Mouse (Mus musculus): ENCODE measurements around the gene Cfap77. TPM values are rescaled to one million over a fixed set of nuclear protein-coding genes. Genes with fewer than 3 reads are reported as not detected.

Gene Cfap77
- polyA plus RNA-seq, 1 experiment from 2014 or later, result not detected

DNA sequence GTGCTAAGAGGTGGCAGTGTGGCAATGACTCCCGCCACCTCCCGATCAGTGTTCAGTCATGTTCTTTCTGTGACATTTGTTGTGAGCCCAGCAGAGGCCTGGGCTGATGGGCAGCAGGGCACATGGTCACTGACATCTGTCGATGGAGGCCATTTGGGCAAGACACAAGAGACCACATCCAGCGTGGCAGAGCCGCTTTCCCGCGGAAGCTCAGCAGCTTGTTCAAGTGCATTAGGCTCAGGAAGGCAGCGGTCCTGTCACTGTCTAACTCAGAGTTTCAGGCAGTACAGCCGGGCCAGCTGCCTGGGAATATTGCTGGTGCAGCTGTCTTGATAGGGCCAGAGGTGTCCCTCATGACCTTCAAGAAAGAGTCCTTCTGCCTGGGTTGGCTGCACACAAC lies 100.3 kb downstream of the Cfap77 start:
- no peak for ATAC-seq (ENCODE audit: low read depth)
- peaks cover 8% of the 10 kb centered on the region for H3K4me1 ChIP-seq (replicated peaks)
- H3K4me2 ChIP-seq, result no peak overlapping the region
- no peak overlapping the region for H3K9ac ChIP-seq
- H3K9me3 ChIP-seq, result no peaks in the 10 kb centered on the region
- no peak overlapping the region for H3K4me3 ChIP-seq
- H3K27me3 ChIP-seq, result peaks cover 48% of the 10 kb centered on the region
- H3K36me3 ChIP-seq, result no peaks in the 10 kb centered on the region
- 83% methylated on average over 9 of the region's 9 CpGs for WGBS
- H3K27ac ChIP-seq (replicated peaks), result no peak overlapping the region

DNA sequence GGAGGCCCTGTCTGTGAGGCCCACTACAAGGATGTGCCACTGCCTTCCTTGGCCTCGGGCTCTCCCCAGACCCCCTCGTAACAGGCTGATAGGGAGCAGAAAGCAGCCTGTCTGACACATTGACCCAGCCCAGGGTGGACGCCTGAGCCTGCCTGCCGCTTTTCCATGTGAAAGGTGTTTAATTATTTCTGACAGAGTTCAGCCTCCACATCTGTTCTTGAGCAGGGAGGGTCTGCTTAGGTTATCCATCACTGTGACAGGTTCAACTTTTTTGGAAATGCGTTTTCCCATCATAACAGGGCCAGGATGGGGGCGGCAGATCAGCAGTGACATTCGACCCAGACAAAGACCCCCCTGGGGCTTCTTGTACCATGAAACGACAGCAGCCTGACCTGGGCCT lies 101.9 kb downstream of the Cfap77 start:
- Histone ChIP-seq H3K4me2 (no peak overlapping the region), H3K4me1 (replicated peaks) (peaks cover 8% of the 10 kb centered on the region), H3K9ac (no peak overlapping the region), H3K27ac (replicated peaks) (no peak overlapping the region), H3K9me3 (no peaks in the 10 kb centered on the region), H3K27me3 (peaks cover 46% of the 10 kb centered on the region), H3K4me3 (no peak overlapping the region), H3K36me3 (no peaks in the 10 kb centered on the region)
- 39% methylated on average over 8 of the region's 8 CpGs for WGBS
- ATAC-seq (ENCODE audit: low read depth), result no peak

DNA sequence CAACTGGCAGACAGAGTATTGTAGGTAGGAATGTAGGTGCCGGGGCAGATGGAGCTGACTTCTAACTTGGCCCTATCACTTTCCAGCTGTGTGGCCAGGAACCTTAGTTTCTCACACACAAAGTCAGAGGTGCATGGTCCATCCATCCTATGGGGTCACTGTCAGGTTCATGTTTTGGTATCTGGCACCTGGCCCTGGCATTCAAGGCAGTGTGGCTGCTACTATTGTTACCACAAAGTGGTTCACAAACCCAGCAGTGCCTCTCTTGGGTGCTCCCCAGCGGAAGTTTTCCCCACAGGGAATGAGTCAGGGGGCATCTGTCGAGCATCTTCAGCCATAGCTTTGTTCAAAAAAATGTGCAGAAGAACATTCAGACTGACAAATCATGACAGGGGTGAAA lies 108.6 kb downstream of the Cfap77 start:
- H3K9ac ChIP-seq, result no peak overlapping the region
- no peak overlapping the region for H3K4me2 ChIP-seq

DNA sequence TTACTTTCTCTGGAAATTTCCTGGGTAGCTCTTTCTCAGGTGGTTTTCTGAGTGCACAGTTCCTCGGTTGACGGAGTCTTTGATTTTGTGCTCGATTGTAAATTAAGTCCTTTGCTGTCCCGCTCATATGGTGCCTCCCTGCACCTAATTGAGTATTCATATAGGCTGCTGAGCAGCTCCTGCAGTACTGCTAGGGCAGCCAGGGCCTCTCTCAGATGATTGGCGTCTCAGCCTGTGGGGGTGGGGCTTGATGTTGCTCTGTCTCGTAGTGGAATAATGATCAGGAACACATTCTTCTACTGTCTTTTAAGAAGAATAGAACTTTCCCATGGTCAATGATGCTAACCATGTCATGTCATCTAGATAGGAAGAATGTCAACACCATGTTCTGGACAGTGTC lies 109.5 kb downstream of the Cfap77 start:
- H3K36me3 ChIP-seq, result no peaks in the 10 kb centered on the region
- H3K4me2 ChIP-seq, result no peak overlapping the region
- no peak overlapping the region for H3K27ac ChIP-seq (replicated peaks)
- no peak overlapping the region for H3K4me3 ChIP-seq
- peaks cover 55% of the 10 kb centered on the region for H3K27me3 ChIP-seq
- H3K9ac ChIP-seq, result no peak overlapping the region
- no peaks in the 10 kb centered on the region for H3K9me3 ChIP-seq
- peaks cover 25% of the 10 kb centered on the region for H3K4me1 ChIP-seq (replicated peaks)
- ATAC-seq (ENCODE audit: low read depth), result 0 out of 2 replicates have a peak, but pooled peaks have one; percentile 52
- WGBS, result 48% methylated on average over 6 of the region's 6 CpGs

More for the DNA sequence above, 108.6 kb downstream of the Cfap77 start:
- ATAC-seq (ENCODE audit: low read depth), result no peak
- H3K4me3 ChIP-seq, result no peak overlapping the region
- no peaks in the 10 kb centered on the region for H3K9me3 ChIP-seq
- no peaks in the 10 kb centered on the region for H3K36me3 ChIP-seq
- peaks cover 46% of the 10 kb centered on the region for H3K27me3 ChIP-seq
- no peak overlapping the region for H3K27ac ChIP-seq (replicated peaks)
- H3K4me1 ChIP-seq (replicated peaks), result peaks cover 30% of the 10 kb centered on the region
- WGBS, result 63% methylated on average over 3 of the region's 3 CpGs

DNA sequence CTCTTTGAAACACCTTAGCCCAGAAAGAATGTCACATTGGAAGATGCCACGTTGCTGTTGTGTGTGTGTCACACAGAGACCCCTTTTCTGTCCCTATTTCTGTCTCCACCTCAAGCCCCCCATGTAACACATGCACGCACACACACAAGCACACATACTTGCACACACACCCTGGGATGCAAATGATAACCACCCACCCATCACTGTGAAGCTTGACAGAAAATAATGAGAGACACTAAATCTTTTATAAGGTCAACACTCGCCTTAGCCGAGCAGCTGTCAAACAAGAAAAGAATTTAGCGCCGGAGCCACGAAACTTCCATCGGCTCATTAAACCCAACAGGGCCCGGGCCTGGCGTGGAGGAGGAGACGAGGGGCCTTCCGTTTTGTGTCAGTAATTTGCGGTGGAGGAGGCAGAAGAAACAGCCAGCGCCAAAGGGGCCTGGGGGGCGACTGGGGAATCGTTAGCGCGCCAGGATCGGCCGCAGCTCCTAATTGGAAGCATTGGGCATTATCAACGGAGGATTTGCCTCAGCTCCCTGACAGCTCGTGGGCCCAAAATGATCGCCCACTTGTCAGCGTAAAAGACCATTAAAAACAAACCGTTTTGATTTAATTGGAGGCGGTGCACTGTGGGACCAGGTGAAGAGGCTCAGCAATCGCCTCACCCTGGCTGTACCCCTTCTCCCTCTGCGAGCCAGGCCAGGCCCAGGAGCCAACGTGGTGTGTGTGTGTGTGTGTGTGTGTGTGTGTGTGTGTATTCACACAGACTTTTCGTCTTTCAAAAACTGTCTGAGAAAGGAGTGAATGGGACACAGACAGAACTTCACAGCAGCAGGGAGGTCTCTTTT lies 111.0 kb downstream of the Cfap77 start:
- 0 out of 2 replicates have a peak overlapping the region, but pooled peaks have one; percentile 13 for H3K9ac ChIP-seq
- peaks cover 54% of the 10 kb centered on the region for H3K27me3 ChIP-seq
- no peaks in the 10 kb centered on the region for H3K9me3 ChIP-seq
- H3K4me3 ChIP-seq, result no peak overlapping the region
- 0 out of 2 replicates have a peak overlapping the region, but pooled peaks have one; percentile 13 for H3K27ac ChIP-seq (replicated peaks)
- ATAC-seq (ENCODE audit: low read depth), result no peak
- H3K4me2 ChIP-seq, result peak overlapping the region; percentile 31
- WGBS, result 12% methylated on average over 30 of the region's 30 CpGs
- H3K4me1 ChIP-seq (replicated peaks), result peaks cover 22% of the 10 kb centered on the region
- H3K36me3 ChIP-seq, result no peaks in the 10 kb centered on the region

DNA sequence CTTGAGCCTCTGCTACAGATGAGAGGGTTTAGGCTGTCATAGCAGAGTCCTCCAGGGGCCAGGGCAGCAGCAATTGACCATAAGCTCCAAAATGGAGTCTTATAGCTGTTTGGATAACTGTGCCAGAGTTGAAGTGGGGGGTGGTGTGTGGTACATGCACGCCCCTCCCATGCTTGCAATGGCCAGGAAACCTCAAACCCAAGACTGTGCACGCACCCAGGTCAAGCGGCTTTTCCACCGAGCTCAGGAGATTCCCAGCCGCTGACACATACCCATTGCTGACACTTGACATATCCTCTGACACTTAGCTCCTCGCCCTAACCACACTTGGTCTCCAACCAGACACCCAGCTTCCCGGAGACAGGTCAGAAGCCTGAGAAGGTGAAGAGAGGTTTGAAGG lies 115.9 kb downstream of the Cfap77 start:
- H3K27me3 ChIP-seq, result peaks cover 30% of the 10 kb centered on the region
- no peak overlapping the region for H3K9ac ChIP-seq
- 84% methylated on average over 7 of the region's 7 CpGs for WGBS
- peaks cover 17% of the 10 kb centered on the region for H3K4me1 ChIP-seq (replicated peaks)
- ATAC-seq (ENCODE audit: low read depth), result no peak
- no peak overlapping the region for H3K27ac ChIP-seq (replicated peaks)
- no peaks in the 10 kb centered on the region for H3K9me3 ChIP-seq
- H3K4me2 ChIP-seq, result no peak overlapping the region
- no peak overlapping the region for H3K4me3 ChIP-seq
- no peaks in the 10 kb centered on the region for H3K36me3 ChIP-seq

DNA sequence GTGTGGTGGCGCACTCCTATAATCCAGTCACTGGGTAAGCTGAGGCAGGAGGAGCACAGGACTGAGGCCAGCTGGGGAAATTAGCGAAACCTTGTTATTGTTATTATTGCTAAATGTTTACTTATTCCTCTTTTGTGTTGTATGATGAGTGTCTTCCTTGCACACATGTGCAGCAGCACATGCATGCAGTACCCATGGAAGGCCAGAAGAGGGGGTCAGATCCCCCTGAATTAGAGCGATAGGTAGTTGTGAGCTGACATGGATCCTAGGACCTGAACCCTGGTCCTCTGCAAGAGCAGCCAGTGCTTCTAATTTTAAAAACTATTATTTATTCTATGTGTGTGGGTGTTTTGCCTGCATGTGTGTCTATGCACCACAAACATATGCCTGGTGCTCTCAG lies 124.3 kb downstream of the Cfap77 start:
- 95% methylated on average over 3 of the region's 3 CpGs for WGBS
- peaks cover 45% of the 10 kb centered on the region for H3K27me3 ChIP-seq
- H3K4me2 ChIP-seq, result no peak overlapping the region
- H3K27ac ChIP-seq (replicated peaks), result no peak overlapping the region
- no peak overlapping the region for H3K4me3 ChIP-seq
- H3K36me3 ChIP-seq, result no peaks in the 10 kb centered on the region
- no peak for ATAC-seq (ENCODE audit: low read depth)
- H3K9me3 ChIP-seq, result no peaks in the 10 kb centered on the region
- H3K4me1 ChIP-seq (replicated peaks), result peaks cover 1% of the 10 kb centered on the region; the same call in 1 of the 2 replicates
- no peak overlapping the region for H3K9ac ChIP-seq

DNA sequence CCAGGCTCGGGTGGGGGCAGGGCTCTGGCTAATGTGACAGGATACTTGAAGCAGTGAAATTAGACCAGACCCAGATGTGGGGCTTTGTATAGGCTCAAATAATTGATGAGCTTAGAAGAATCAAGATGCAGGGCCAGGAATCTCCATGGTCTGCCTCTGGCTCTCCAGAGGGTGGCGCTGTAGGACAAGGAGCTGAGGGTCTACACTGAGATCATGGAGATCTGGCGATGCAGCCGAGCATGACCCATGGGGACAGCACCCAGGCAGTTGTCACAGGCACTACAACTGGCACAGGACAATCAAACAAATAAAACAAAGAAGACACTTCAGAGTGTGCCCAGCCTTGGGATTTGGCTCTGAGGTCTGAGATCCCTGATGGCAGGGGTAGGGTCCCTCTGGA lies 131.0 kb downstream of the Cfap77 start:
- no peaks in the 10 kb centered on the region for H3K36me3 ChIP-seq
- peaks cover 86% of the 10 kb centered on the region for H3K27me3 ChIP-seq
- no peaks in the 10 kb centered on the region for H3K9me3 ChIP-seq
- WGBS, result 0% methylated on average over 4 of the region's 4 CpGs
- H3K4me2 ChIP-seq, result no peak overlapping the region
- H3K27ac ChIP-seq (replicated peaks), result no peak overlapping the region
- no peaks in the 10 kb centered on the region for H3K4me1 ChIP-seq (replicated peaks)
- H3K4me3 ChIP-seq, result no peak overlapping the region
- no peak overlapping the region for H3K9ac ChIP-seq
- ATAC-seq (ENCODE audit: low read depth), result peak; percentile 85

DNA sequence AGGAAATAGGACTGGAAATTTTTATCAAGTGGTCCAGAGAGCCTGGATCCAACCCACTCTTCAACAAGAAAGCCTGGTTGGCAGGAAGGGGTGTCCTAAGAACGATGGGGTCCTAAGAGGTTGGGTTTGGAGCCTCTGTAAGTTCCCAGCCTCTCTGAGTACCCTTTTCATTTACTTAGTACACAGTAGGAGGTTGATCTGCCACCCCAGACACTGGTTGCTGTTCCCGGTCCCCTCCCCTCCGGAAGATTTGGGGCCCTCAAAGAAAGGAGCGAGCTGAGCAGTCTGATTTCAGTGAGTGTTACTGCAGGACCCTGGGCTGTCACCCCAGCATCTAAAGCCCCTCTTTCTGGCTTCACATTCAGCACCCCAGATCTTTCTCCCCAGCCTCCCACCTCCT lies 135.9 kb downstream of the Cfap77 start:
- no peaks in the 10 kb centered on the region for H3K36me3 ChIP-seq
- H3K4me3 ChIP-seq, result no peak overlapping the region
- H3K9ac ChIP-seq, result no peak overlapping the region
- no peak overlapping the region for H3K4me2 ChIP-seq
- WGBS, result 0% methylated on average over 4 of the region's 4 CpGs
- H3K27ac ChIP-seq (replicated peaks), result no peak overlapping the region
- peaks cover 20% of the 10 kb centered on the region for H3K4me1 ChIP-seq (replicated peaks)
- no peak for ATAC-seq (ENCODE audit: low read depth)
- H3K27me3 ChIP-seq, result peaks cover 97% of the 10 kb centered on the region
- no peaks in the 10 kb centered on the region for H3K9me3 ChIP-seq

DNA sequence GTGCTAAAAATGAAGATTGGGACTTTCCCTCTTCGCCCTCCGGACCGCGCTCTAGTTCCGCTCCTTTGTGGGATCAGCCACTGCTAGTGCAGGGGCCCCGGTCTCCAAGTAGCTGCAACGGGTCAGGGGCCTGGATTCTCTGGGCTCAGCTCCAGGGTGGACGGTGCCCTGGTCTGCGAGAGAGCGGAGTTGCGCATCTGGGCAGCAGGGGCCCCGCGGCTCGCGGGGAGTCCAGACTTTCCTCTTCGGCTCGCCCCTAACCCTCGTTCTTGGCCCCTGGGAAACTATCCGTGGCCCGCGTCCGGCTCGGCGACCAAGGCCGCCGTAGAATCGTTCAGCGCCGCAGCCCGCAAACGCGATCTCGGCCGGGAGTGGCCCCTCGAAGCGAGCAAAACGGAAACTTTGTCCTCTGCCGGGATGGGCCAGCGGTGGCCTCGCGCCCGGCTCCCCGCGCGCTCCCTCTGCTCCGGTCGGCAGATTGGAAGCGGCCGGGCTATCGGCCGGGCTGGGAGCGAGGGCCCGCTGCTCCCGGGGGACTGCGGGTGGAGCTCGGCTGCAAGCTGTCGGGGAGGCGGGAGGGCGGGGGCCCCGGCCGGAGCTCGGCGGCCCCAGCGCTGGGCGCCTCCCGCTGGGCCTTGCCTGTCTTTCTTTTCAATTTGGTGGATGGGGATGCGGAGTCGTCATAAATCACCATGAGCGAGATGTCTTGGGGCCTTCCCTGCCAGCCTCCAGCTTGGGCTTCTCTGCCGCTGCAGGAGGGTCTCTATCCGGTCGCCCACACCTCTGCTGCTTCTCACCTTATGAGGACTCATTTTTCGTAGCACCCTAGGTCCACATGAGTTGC lies 137.1 kb downstream of the Cfap77 start:
- H3K27ac ChIP-seq (replicated peaks), result peak overlapping the region; percentile 38; the same call in 1 of the 2 replicates
- peaks cover 99% of the 10 kb centered on the region for H3K27me3 ChIP-seq
- WGBS, result under 1% methylated on average over 73 of the region's 73 CpGs
- peak overlapping the region; percentile 24 for H3K4me3 ChIP-seq
- peak overlapping the region; percentile 43 for H3K4me2 ChIP-seq
- peaks cover 20% of the 10 kb centered on the region for H3K4me1 ChIP-seq (replicated peaks)
- H3K36me3 ChIP-seq, result no peaks in the 10 kb centered on the region
- peak overlapping the region; percentile 43 for H3K9ac ChIP-seq
- no peak for ATAC-seq (ENCODE audit: low read depth)
- H3K9me3 ChIP-seq, result no peaks in the 10 kb centered on the region

DNA sequence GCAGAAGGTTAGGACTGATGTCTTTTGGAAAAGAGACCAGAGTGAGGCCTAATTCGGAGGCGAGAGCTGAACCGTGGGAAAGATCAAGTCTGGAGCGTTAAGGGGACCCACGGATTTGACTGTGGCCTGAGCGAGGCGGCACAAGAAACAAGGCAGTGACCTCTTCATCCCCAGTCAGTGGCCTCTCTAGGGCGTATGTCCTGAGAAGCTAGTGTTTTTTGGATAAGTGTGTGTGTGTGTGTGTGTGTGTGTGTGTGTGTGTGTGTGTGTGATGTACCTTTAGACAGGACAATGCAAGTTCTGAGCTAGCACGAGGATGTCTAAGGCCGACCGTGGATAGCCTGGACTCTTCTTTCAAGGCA lies 137.7 kb downstream of the Cfap77 start:
- H3K27ac ChIP-seq (replicated peaks), result no peak overlapping the region
- no peak for ATAC-seq (ENCODE audit: low read depth)

DNA sequence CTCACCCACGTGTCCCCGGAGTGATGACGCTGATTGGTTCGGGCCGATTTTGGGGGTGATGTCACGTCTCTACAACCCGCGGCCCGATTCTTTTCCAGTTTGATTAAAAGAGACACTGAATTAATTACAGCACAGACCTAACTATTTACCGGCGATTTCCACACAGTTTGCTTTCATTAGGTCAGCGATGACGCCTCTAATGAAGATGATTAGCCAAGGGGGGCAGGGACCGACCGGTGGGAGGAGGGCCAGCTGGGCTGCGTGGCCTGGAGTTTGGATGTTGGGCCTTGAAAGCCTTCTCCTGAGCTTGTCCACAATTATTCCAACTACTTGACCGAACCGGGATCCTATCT lies 138.4 kb downstream of the Cfap77 start, which contains the start of gene Barhl1:
Gene Barhl1, minus strand, starts transcription at position 156 of the 353 bp plus-strand sequence.
- H3K27me3 ChIP-seq, result peaks cover 99% of the 10 kb centered on the region
- no peaks in the 10 kb centered on the region for H3K9me3 ChIP-seq
- no peak for ATAC-seq (ENCODE audit: low read depth)
- H3K4me2 ChIP-seq, result peak within 1 kb of the TSS; percentile 43
- H3K9ac ChIP-seq, result peak within 1 kb of the TSS; percentile 43
- H3K27ac ChIP-seq (replicated peaks), result peak within 1 kb of the TSS; percentile 38; the same call in 1 of the 2 replicates
- no peaks in the 10 kb centered on the region for H3K36me3 ChIP-seq
- H3K4me3 ChIP-seq, result peak within 1 kb of the TSS; percentile 24
- H3K4me1 ChIP-seq (replicated peaks), result peaks cover 30% of the 10 kb centered on the region
- 2% methylated on average over 18 of the region's 18 CpGs for WGBS

More for the DNA sequence above, 137.7 kb downstream of the Cfap77 start:
- Histone ChIP-seq H3K4me2 (peak overlapping the region; percentile 43), H3K27me3 (peaks cover 99% of the 10 kb centered on the region), H3K4me1 (replicated peaks) (peaks cover 24% of the 10 kb centered on the region), H3K9me3 (no peaks in the 10 kb centered on the region), H3K9ac (no peak overlapping the region), H3K36me3 (no peaks in the 10 kb centered on the region), H3K4me3 (0 out of 2 replicates have a peak overlapping the region, but pooled peaks have one; percentile 24)
- 3% methylated on average over 11 of the region's 11 CpGs for WGBS
